Mouse (Mus musculus) olfactory bulb, adult 2 months (tissue): ENCODE results near the gene Pom121l2. TPM values are rescaled to one million over a fixed set of nuclear protein-coding genes. Genes with fewer than 3 reads are reported as not detected.

ENCODE experiments used
- H3K27ac ChIP-seq: fragments of 200-500 bp; 2 replicates; pipeline ENCODE4 v1.5.1; 2012; ENCODE audit warnings: low read depth, low read length; ENCODE audit not compliant: insufficient read depth
- H3K4me1 ChIP-seq: fragments of 200-500 bp; 2 replicates; pipeline ENCODE4 v1.6.1; 2012; ENCODE audit warnings: low read length; ENCODE audit not compliant: control insufficient read depth, insufficient read depth
- H3K4me3 ChIP-seq: fragments of 200-500 bp; 2 replicates; pipeline ENCODE4 v1.5.1; 2012; ENCODE audit warnings: mild to moderate bottlenecking, low read depth, low read length, moderate library complexity; ENCODE audit not compliant: insufficient read depth
- CTCF ChIP-seq: fragments of 200-500 bp; IDR thresholded peaks from 2 replicates; pipeline ENCODE4 v1.5.1; 2012; ENCODE audit warnings: low read depth, mild to moderate bottlenecking, low read length, moderate library complexity; ENCODE audit not compliant: insufficient read depth
- POLR2A ChIP-seq: fragments of 200-500 bp; IDR thresholded peaks from 2 replicates; pipeline ENCODE4 v1.6.1; 2012; ENCODE audit warnings: mild to moderate bottlenecking, low read depth, low read length, moderate library complexity; ENCODE audit not compliant: insufficient read depth
- WGBS: fragments of 180-500 bp; shearing (Covaris S2); methylation state at CpG from one replicate; pipeline ENCODE4 v1.1.7; 2018; 5-methylcytosine and 5-hydroxymethylcytosine counted together
- polyA plus RNA-seq: library from polyadenylated mRNA; stranded (reverse); fragments of >200 nt; gene quantifications from 2 replicates; pipeline ENCODE4 v1.2.4, GENCODE M21; 2012; ENCODE audit warnings: low replicate concordance; ENCODE audit not compliant: missing spikeins, insufficient read depth, insufficient read length

Pom121l2 gene
- polyA plus RNA-seq, 1 experiment, result not detected

DNA sequence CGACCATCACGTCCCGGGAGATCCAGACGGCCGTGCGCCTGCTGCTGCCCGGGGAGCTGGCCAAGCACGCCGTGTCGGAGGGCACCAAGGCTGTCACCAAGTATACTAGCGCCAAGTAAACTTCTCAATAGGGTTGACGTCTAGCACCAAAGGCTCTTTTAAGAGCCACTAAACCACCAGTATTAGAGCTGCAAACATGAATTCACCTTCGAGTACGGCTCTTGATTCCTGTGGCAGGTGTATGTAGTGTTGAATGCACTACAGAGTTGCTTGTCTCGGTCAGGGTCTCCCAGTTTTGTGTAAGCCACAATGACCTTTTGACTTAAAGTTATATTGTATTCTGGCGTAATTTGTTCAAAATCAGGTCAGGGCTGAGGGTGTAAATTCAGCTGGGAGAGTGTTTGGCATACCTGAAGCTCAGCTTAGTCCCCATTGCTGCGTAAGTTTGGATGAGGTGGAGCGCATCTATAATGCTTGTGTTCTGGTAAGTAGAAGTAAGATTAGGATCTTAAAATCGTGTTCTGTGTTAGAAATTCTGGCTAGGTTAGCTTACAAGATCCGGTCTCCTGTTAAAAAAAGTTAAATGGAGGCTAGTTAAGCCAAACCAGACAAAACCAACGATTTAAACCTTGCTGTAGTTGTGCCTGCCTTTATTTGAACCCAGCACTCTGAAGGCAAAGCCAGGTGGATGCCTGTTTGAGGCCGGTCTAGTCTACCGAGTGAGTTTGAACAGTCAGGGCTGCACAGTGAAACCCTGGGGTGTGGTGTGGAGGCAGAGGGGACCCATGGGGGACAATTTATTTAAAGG lies 55.4 kb downstream of the Pom121l2 start:
- Histone ChIP-seq H3K4me3 (peak overlapping the region; percentile 30), H3K27ac (no peak overlapping the region), H3K4me1 (no peaks in the 10 kb centered on the region; the same call in 1 of the 2 replicates)
- TF ChIP-seq CTCF, result no peak
- TF ChIP-seq POLR2A, result no peak
- 3% methylated on average over 20 of the region's 23 CpGs for WGBS

DNA sequence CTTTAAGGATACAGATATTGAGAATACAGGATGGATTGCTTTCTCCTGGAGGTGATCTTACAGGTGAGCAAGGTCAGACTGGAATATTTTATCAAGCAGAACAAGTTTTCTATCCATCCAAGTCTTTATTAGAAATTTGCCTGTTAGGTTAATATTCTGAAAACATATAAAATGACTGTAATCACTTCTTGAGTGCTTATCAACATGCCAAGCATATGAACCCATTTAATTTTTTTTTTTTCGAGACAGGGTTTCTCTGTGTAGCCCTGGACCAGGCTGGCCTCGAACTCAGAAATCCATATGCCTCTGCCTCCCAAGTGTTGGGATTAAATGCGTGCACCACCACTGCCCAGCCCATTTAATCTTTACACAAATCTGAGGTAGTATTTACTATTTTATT lies 56.0 kb downstream of the Pom121l2 start:
- H3K27ac ChIP-seq, result no peak overlapping the region
- no peak for TF ChIP-seq POLR2A
- no peak for TF ChIP-seq CTCF
- H3K4me3 ChIP-seq, result no peak overlapping the region
- no peaks in the 10 kb centered on the region; the same call in 1 of the 2 replicates for H3K4me1 ChIP-seq
- 60% methylated on average over 3 of the region's 3 CpGs for WGBS

- WGBS, result 79% methylated on average over 2 of the region's 2 CpGs
- Histone ChIP-seq H3K4me1 (no peaks in the 10 kb centered on the region; the same call in 1 of the 2 replicates), H3K27ac (no peak overlapping the region), H3K4me3 (no peak overlapping the region)
- TF ChIP-seq POLR2A (no peak), CTCF (no peak)
Measured at GRCm38 (mm10) chr13:22037415-22037814, 56.4 kb downstream of the Pom121l2 start.

Other genes with a start within 250 kb of the Pom121l2 start
- not detected in 2 replicates for gene Hist1h4j, start 246.1 kb upstream of the Pom121l2 start, polyA plus RNA-seq
- gene Hist1h4k, start 230.7 kb upstream of the Pom121l2 start, polyA plus RNA-seq, result not detected in 2 replicates
- not detected in 2 replicates for gene Hist1h2ak, start 227.4 kb upstream of the Pom121l2 start, polyA plus RNA-seq
- not detected in 2 replicates for gene Hist1h2bn, start 227.1 kb upstream of the Pom121l2 start, polyA plus RNA-seq
- not detected in 2 replicates for gene Hist1h1b, start 200.6 kb upstream of the Pom121l2 start, polyA plus RNA-seq
- gene Hist1h3i, start 197.8 kb upstream of the Pom121l2 start, polyA plus RNA-seq, result not detected in 2 replicates
- not detected in 2 replicates for gene Hist1h2an, start 194.0 kb upstream of the Pom121l2 start, polyA plus RNA-seq
- not detected in 2 replicates for gene Hist1h2bp, start 193.7 kb upstream of the Pom121l2 start, polyA plus RNA-seq
- gene Hist1h2bq, start 171.0 kb upstream of the Pom121l2 start, polyA plus RNA-seq, result not detected in 2 replicates
- not detected in 2 replicates for gene Hist1h2ao, start 170.7 kb upstream of the Pom121l2 start, polyA plus RNA-seq
- gene Hist1h4m, start 169.4 kb upstream of the Pom121l2 start, polyA plus RNA-seq, result not detected in 2 replicates
- gene Hist1h4n, start 149.0 kb upstream of the Pom121l2 start, polyA plus RNA-seq, result not detected in 2 replicates
- gene Hist1h2ap, start 147.7 kb upstream of the Pom121l2 start, polyA plus RNA-seq, result not detected in 2 replicates
- not detected in 2 replicates for gene Hist1h2br, start 147.5 kb upstream of the Pom121l2 start, polyA plus RNA-seq
- not detected in 2 replicates for gene Zfp184, start 36.1 kb upstream of the Pom121l2 start, polyA plus RNA-seq
- gene Prss16, start 28.5 kb downstream of the Pom121l2 start, polyA plus RNA-seq, result 263 TPM in 1 of 2 replicates, not detected in the other
- not detected in 2 replicates for gene Hist1h2ah, start 54.4 kb downstream of the Pom121l2 start, polyA plus RNA-seq
- gene Hist1h2bk, start 54.7 kb downstream of the Pom121l2 start, polyA plus RNA-seq, result not detected in 2 replicates
- not detected in 2 replicates for gene Hist1h4i, start 60.2 kb downstream of the Pom121l2 start, polyA plus RNA-seq
- gene Hist1h2ag, start 61.8 kb downstream of the Pom121l2 start, polyA plus RNA-seq, result not detected in 2 replicates
- not detected in 2 replicates for gene Hist1h2bj, start 62.0 kb downstream of the Pom121l2 start, polyA plus RNA-seq
- not detected in 2 replicates for gene Vmn1r188, start 103.2 kb downstream of the Pom121l2 start, polyA plus RNA-seq
- gene Vmn1r189, start 124.6 kb downstream of the Pom121l2 start, polyA plus RNA-seq, result not detected in 2 replicates
- not detected in 2 replicates for gene Vmn1r191, start 202.8 kb downstream of the Pom121l2 start, polyA plus RNA-seq
- gene Vmn1r192, start 209.9 kb downstream of the Pom121l2 start, polyA plus RNA-seq, result not detected in 2 replicates
- not detected in 2 replicates for gene Vmn1r193, start 242.0 kb downstream of the Pom121l2 start, polyA plus RNA-seq